Mouse (Mus musculus): ENCODE measurements around the gene Tnxb. TPM values are rescaled to one million over a fixed set of nuclear protein-coding genes. Genes with fewer than 3 reads are reported as not detected.

Tnxb gene
- polyA plus RNA-seq, 1 experiment from 2014 or later: not detected

- H3K9me3 ChIP-seq (ENCODE audit: control insufficient read depth, low read length): no peaks in the 10 kb centered on the region
- no peak overlapping the region for H3K9ac ChIP-seq (ENCODE audit: low read length)
- H3K27ac ChIP-seq (replicated peaks; ENCODE audit: low read depth, low read length): no peak overlapping the region
- H3K4me1 ChIP-seq (ENCODE audit: control insufficient read depth, insufficient read depth, low read length): no peaks in the 10 kb centered on the region
- no peak for DNase-seq (ENCODE audit: low spot score)
- no peaks in the 10 kb centered on the region for H3K36me3 ChIP-seq (ENCODE audit: control insufficient read depth, insufficient read depth, low read length)
- H3K4me2 ChIP-seq (ENCODE audit: low read depth, severe bottlenecking): no peak overlapping the region
- H3K27me3 ChIP-seq (ENCODE audit: control insufficient read depth, insufficient read depth, low read length): peaks cover 5% of the 10 kb centered on the region
- WGBS: 70% methylated on average over 26 of the region's 26 CpGs
- ATAC-seq (ENCODE audit: insufficient number of reproducible peaks, low FRiP score, low TSS enrichment, low read depth): no peak
- H3K4me3 ChIP-seq (ENCODE audit: low read depth, low read length): no peak overlapping the region
These were observed 9.9 kb downstream of the Tnxb start for GRCm38 (mm10) chr17:34680191-34680590.

GRCm38 (mm10) chr17:34680621-34681020 lies 10.3 kb downstream of the Tnxb start:
- H3K4me3 ChIP-seq (ENCODE audit: low read depth, low read length): no peak overlapping the region
- ATAC-seq (ENCODE audit: insufficient number of reproducible peaks, low FRiP score, low TSS enrichment, low read depth) (no peak), DNase-seq (ENCODE audit: low spot score) (no peak)
- H3K9me3 ChIP-seq (ENCODE audit: control insufficient read depth, low read length): no peaks in the 10 kb centered on the region
- H3K9ac ChIP-seq (ENCODE audit: low read length): no peak overlapping the region
- H3K27ac ChIP-seq (replicated peaks; ENCODE audit: low read depth, low read length): no peak overlapping the region
- no peak overlapping the region for H3K4me2 ChIP-seq (ENCODE audit: low read depth, severe bottlenecking)
- H3K4me1 ChIP-seq (ENCODE audit: control insufficient read depth, insufficient read depth, low read length): no peaks in the 10 kb centered on the region
- no peaks in the 10 kb centered on the region for H3K36me3 ChIP-seq (ENCODE audit: control insufficient read depth, insufficient read depth, low read length)
- WGBS: 88% methylated on average over 4 of the region's 4 CpGs
- H3K27me3 ChIP-seq (ENCODE audit: control insufficient read depth, insufficient read depth, low read length): peaks cover 5% of the 10 kb centered on the region

- H3K27me3 ChIP-seq (ENCODE audit: control insufficient read depth, insufficient read depth, low read length): peaks cover 5% of the 10 kb centered on the region
- ATAC-seq (ENCODE audit: insufficient number of reproducible peaks, low FRiP score, low TSS enrichment, low read depth) (no peak), DNase-seq (ENCODE audit: low spot score) (no peak)
- WGBS: 75% methylated on average over 17 of the region's 17 CpGs
- H3K4me3 ChIP-seq (ENCODE audit: low read depth, low read length): no peak overlapping the region
- no peak overlapping the region for H3K4me2 ChIP-seq (ENCODE audit: low read depth, severe bottlenecking)
- no peaks in the 10 kb centered on the region for H3K4me1 ChIP-seq (ENCODE audit: control insufficient read depth, insufficient read depth, low read length)
- H3K27ac ChIP-seq (replicated peaks; ENCODE audit: low read depth, low read length): no peak overlapping the region
- no peak overlapping the region for H3K9ac ChIP-seq (ENCODE audit: low read length)
- H3K36me3 ChIP-seq (ENCODE audit: control insufficient read depth, insufficient read depth, low read length): no peaks in the 10 kb centered on the region
- H3K9me3 ChIP-seq (ENCODE audit: control insufficient read depth, low read length): no peaks in the 10 kb centered on the region
These were observed 10.8 kb downstream of the Tnxb start for GRCm38 (mm10) chr17:34681132-34681571.

GRCm38 (mm10) chr17:34681881-34682536 lies 11.7 kb downstream of the Tnxb start:
- H3K4me2 ChIP-seq (ENCODE audit: low read depth, severe bottlenecking): no peak overlapping the region
- no peak overlapping the region for H3K4me3 ChIP-seq (ENCODE audit: low read depth, low read length)
- no peak overlapping the region for H3K27ac ChIP-seq (replicated peaks; ENCODE audit: low read depth, low read length)
- peaks cover 3% of the 10 kb centered on the region; the same call in 1 of the 2 replicates for H3K27me3 ChIP-seq (ENCODE audit: control insufficient read depth, insufficient read depth, low read length)
- H3K4me1 ChIP-seq (ENCODE audit: control insufficient read depth, insufficient read depth, low read length): no peaks in the 10 kb centered on the region
- H3K9me3 ChIP-seq (ENCODE audit: control insufficient read depth, low read length): no peaks in the 10 kb centered on the region
- no peak overlapping the region for H3K9ac ChIP-seq (ENCODE audit: low read length)
- H3K36me3 ChIP-seq (ENCODE audit: control insufficient read depth, insufficient read depth, low read length): no peaks in the 10 kb centered on the region
- DNase-seq (ENCODE audit: low spot score): no peak
- WGBS: 70% methylated on average over 11 of the region's 11 CpGs
- no peak for ATAC-seq (ENCODE audit: insufficient number of reproducible peaks, low FRiP score, low TSS enrichment, low read depth)

- 79% methylated on average over 8 of the region's 8 CpGs for WGBS
These were observed 12.8 kb downstream of the Tnxb start for GRCm38 (mm10) chr17:34683179-34683578.

GRCm38 (mm10) chr17:34683686-34684220 lies 13.4 kb downstream of the Tnxb start:
- no peaks in the 10 kb centered on the region for H3K4me1 ChIP-seq (ENCODE audit: control insufficient read depth, insufficient read depth, low read length)
- no peak overlapping the region for H3K27ac ChIP-seq (replicated peaks; ENCODE audit: low read depth, low read length)
- no peak for DNase-seq (ENCODE audit: low spot score)
- no peak overlapping the region for H3K9ac ChIP-seq (ENCODE audit: low read length)
- ATAC-seq (ENCODE audit: insufficient number of reproducible peaks, low FRiP score, low TSS enrichment, low read depth): no peak
- no peaks in the 10 kb centered on the region for H3K9me3 ChIP-seq (ENCODE audit: control insufficient read depth, low read length)
- no peaks in the 10 kb centered on the region for H3K36me3 ChIP-seq (ENCODE audit: control insufficient read depth, insufficient read depth, low read length)
- H3K27me3 ChIP-seq (ENCODE audit: control insufficient read depth, insufficient read depth, low read length): peaks cover 3% of the 10 kb centered on the region; the same call in 1 of the 2 replicates
- 70% methylated on average over 10 of the region's 10 CpGs for WGBS
- no peak overlapping the region for H3K4me3 ChIP-seq (ENCODE audit: low read depth, low read length)
- no peak overlapping the region for H3K4me2 ChIP-seq (ENCODE audit: low read depth, severe bottlenecking)

More at GRCm38 (mm10) chr17:34683179-34683578, 12.8 kb downstream of the Tnxb start:
- no peak overlapping the region for H3K4me3 ChIP-seq (ENCODE audit: low read depth, low read length)
- no peaks in the 10 kb centered on the region for H3K9me3 ChIP-seq (ENCODE audit: control insufficient read depth, low read length)
- H3K9ac ChIP-seq (ENCODE audit: low read length): no peak overlapping the region; the same call in 1 of the 2 replicates
- peaks cover 3% of the 10 kb centered on the region; the same call in 1 of the 2 replicates for H3K27me3 ChIP-seq (ENCODE audit: control insufficient read depth, insufficient read depth, low read length)
- no peaks in the 10 kb centered on the region for H3K4me1 ChIP-seq (ENCODE audit: control insufficient read depth, insufficient read depth, low read length)
- no peak overlapping the region for H3K4me2 ChIP-seq (ENCODE audit: low read depth, severe bottlenecking)
- no peak for DNase-seq (ENCODE audit: low spot score)
- H3K27ac ChIP-seq (replicated peaks; ENCODE audit: low read depth, low read length): no peak overlapping the region
- no peaks in the 10 kb centered on the region for H3K36me3 ChIP-seq (ENCODE audit: control insufficient read depth, insufficient read depth, low read length)
- no peak for ATAC-seq (ENCODE audit: insufficient number of reproducible peaks, low FRiP score, low TSS enrichment, low read depth)

GRCm38 (mm10) chr17:34684253-34684893 lies 14.0 kb downstream of the Tnxb start:
- Histone ChIP-seq H3K4me1 (ENCODE audit: control insufficient read depth, insufficient read depth, low read length) (no peaks in the 10 kb centered on the region), H3K4me2 (ENCODE audit: low read depth, severe bottlenecking) (no peak overlapping the region), H3K27me3 (ENCODE audit: control insufficient read depth, insufficient read depth, low read length) (peaks cover 3% of the 10 kb centered on the region; the same call in 1 of the 2 replicates), H3K27ac (replicated peaks; ENCODE audit: low read depth, low read length) (no peak overlapping the region), H3K9ac (ENCODE audit: low read length) (no peak overlapping the region), H3K4me3 (ENCODE audit: low read depth, low read length) (no peak overlapping the region), H3K9me3 (ENCODE audit: control insufficient read depth, low read length) (no peaks in the 10 kb centered on the region), H3K36me3 (ENCODE audit: control insufficient read depth, insufficient read depth, low read length) (no peaks in the 10 kb centered on the region)
- ATAC-seq (ENCODE audit: insufficient number of reproducible peaks, low FRiP score, low TSS enrichment, low read depth) (no peak), DNase-seq (ENCODE audit: low spot score) (no peak)
- WGBS: 80% methylated on average over 9 of the region's 9 CpGs

GRCm38 (mm10) chr17:34685120-34686110 lies 15.1 kb downstream of the Tnxb start:
- H3K4me1 ChIP-seq (ENCODE audit: control insufficient read depth, insufficient read depth, low read length): no peaks in the 10 kb centered on the region
- no peak overlapping the region for H3K4me2 ChIP-seq (ENCODE audit: low read depth, severe bottlenecking)
- no peak for ATAC-seq (ENCODE audit: insufficient number of reproducible peaks, low FRiP score, low TSS enrichment, low read depth)
- H3K4me3 ChIP-seq (ENCODE audit: low read depth, low read length): no peak overlapping the region
- H3K9me3 ChIP-seq (ENCODE audit: control insufficient read depth, low read length): no peaks in the 10 kb centered on the region
- H3K27ac ChIP-seq (replicated peaks; ENCODE audit: low read depth, low read length): no peak overlapping the region
- no peak for DNase-seq (ENCODE audit: low spot score)
- WGBS: 86% methylated on average over 28 of the region's 28 CpGs
- H3K9ac ChIP-seq (ENCODE audit: low read length): no peak overlapping the region
- no peaks in the 10 kb centered on the region for H3K36me3 ChIP-seq (ENCODE audit: control insufficient read depth, insufficient read depth, low read length)
- H3K27me3 ChIP-seq (ENCODE audit: control insufficient read depth, insufficient read depth, low read length): no peaks in the 10 kb centered on the region
